Mouse (Mus musculus): ENCODE data around the gene Rhbdl1. TPM values are rescaled to one million over a fixed set of nuclear protein-coding genes. Genes with fewer than 3 reads are reported as not detected.

Gene Rhbdl1
- polyA plus RNA-seq, 1 experiment from 2014 or later, result 5.0 TPM

GRCm38 (mm10) chr17:25833961-25834594 lies 3.0 kb downstream of the Rhbdl1 start:
- CTCF ChIA-PET, result interaction anchor here (0.6 kb wide), 1 partner anchor 21 kb away, joined by 3 read pairs; no protein-coding TSS in a partner anchor
- no peak for DNase-seq (ENCODE audit: low read depth, low spot score)

GRCm38 (mm10) chr17:25833291-25833663 lies 3.8 kb downstream of the Rhbdl1 start, which contains the start of gene Stub1:
Gene Stub1 (minus strand): TSS chr17:25833404.
- ChIA-PET CTCF (interaction anchor here (0.9 to 2.1 kb wide), 3 partner anchors 9 to 35 kb away, joined by 3 to 8 read pairs (median 5); partner anchors contain the start of genes Mcrip2 and Wdr24), POLR2A (interaction anchor here (0.7 to 2.5 kb wide), 6 partner anchors 9 to 30 kb away, joined by 3 to 11 read pairs (median 4); partner anchors contain the start of genes Fbxl16, Gm20683, Rhot2 and Wdr24)
- in situ Hi-C loops (cut with MboI; ENCODE audit: low pct_unique_long_range_greater_than_20kb), result no loop called here
- H3K27me3 ChIP-seq, result no peaks in the 10 kb centered on the region
- peak; percentile 41 for ATAC-seq
- DNase-seq (ENCODE audit: low read depth, low spot score), result peak; percentile 68
- TF ChIP-seq CTCF (IDR thresholded peaks at IDR 0.05), result no peak

More at GRCm38 (mm10) chr17:25833961-25834594, 3.0 kb downstream of the Rhbdl1 start:
- TF ChIP-seq CTCF (IDR thresholded peaks at IDR 0.05), result no peak
- no peak for ATAC-seq
- H3K27me3 ChIP-seq, result no peaks in the 10 kb centered on the region
- in situ Hi-C loops (cut with MboI; ENCODE audit: low pct_unique_long_range_greater_than_20kb), result no loop called here
- POLR2A ChIA-PET, result interaction anchor here (0.9 to 1.8 kb wide), 5 partner anchors 8 to 52 kb away, joined by 3 to 7 read pairs (median 4); partner anchors contain the start of genes Fbxl16, Gm20683 and Rhot2

GRCm38 (mm10) chr17:25832436-25833290 lies 4.4 kb downstream of the Rhbdl1 start:
- in situ Hi-C loops (cut with MboI; ENCODE audit: low pct_unique_long_range_greater_than_20kb), result no loop called here
- ChIA-PET POLR2A (interaction anchor here (0.6 to 2.5 kb wide), 11 partner anchors 9 to 632 kb away, joined by 3 to 11 read pairs (median 4); partner anchors contain the start of genes Fbxl16, Gm20683, Rhot2 and Wdr24), CTCF (interaction anchor here (0.9 to 2.1 kb wide), 3 partner anchors 9 to 36 kb away, joined by 3 to 8 read pairs (median 5); partner anchors contain the start of genes Mcrip2 and Wdr24)
- DNase-seq (ENCODE audit: low read depth, low spot score) (peak; percentile 91), ATAC-seq (peak; percentile 79)
- no peaks in the 10 kb centered on the region for H3K27me3 ChIP-seq
- TF ChIP-seq CTCF (IDR thresholded peaks at IDR 0.05), result no peak

GRCm38 (mm10) chr17:25831451-25832281 lies 5.4 kb downstream of the Rhbdl1 start:
- ChIA-PET CTCF (interaction anchor here (2.1 kb wide), 1 partner anchor 9 kb away, joined by 8 read pairs; the partner anchor contains the start of gene Wdr24), POLR2A (interaction anchor here (1.1 to 2.5 kb wide), 4 partner anchors 8 to 37 kb away, joined by 3 to 11 read pairs (median 6); partner anchors contain the start of gene Wdr24)
- H3K27me3 ChIP-seq, result no peaks in the 10 kb centered on the region
- in situ Hi-C loops (cut with MboI; ENCODE audit: low pct_unique_long_range_greater_than_20kb), result no loop called here
- DNase-seq (ENCODE audit: low read depth, low spot score) (no peak), ATAC-seq (no peak)
- no peak for TF ChIP-seq CTCF (IDR thresholded peaks at IDR 0.05)

- TF ChIP-seq CTCF (IDR thresholded peaks at IDR 0.05), result no peak
- POLR2A ChIA-PET, result interaction anchor here (1.2 to 2.5 kb wide), 2 partner anchors 7 to 14 kb away, joined by 6 to 11 read pairs; partner anchors contain the start of gene Wdr24
- in situ Hi-C loops (cut with MboI; ENCODE audit: low pct_unique_long_range_greater_than_20kb), result no loop called here
- no peak for ATAC-seq
- DNase-seq (ENCODE audit: low read depth, low spot score), result no peak
- CTCF ChIA-PET, result interaction anchor here (2.1 kb wide), 1 partner anchor 8 kb away, joined by 8 read pairs; the partner anchor contains the start of gene Wdr24
- H3K27me3 ChIP-seq, result no peaks in the 10 kb centered on the region
Measured at GRCm38 (mm10) chr17:25830806-25831431, 6.2 kb downstream of the Rhbdl1 start.

- H3K27me3 ChIP-seq, result no peaks in the 10 kb centered on the region
- ATAC-seq, result no peak
- no peak for DNase-seq (ENCODE audit: low read depth, low spot score)
- ChIA-PET POLR2A (no interaction called here), CTCF (no interaction called here)
- no peak for TF ChIP-seq CTCF (IDR thresholded peaks at IDR 0.05)
- in situ Hi-C loops (cut with MboI; ENCODE audit: low pct_unique_long_range_greater_than_20kb), result no loop called here
Measured at GRCm38 (mm10) chr17:25830200-25830753, 6.8 kb downstream of the Rhbdl1 start.

- ATAC-seq, result no peak
- ChIA-PET CTCF (no interaction called here), POLR2A (no interaction called here)
- TF ChIP-seq CTCF (IDR thresholded peaks at IDR 0.05), result no peak
- DNase-seq (ENCODE audit: low read depth, low spot score), result no peak
- in situ Hi-C loops (cut with MboI; ENCODE audit: low pct_unique_long_range_greater_than_20kb), result no loop called here
- H3K27me3 ChIP-seq, result no peaks in the 10 kb centered on the region
Measured at GRCm38 (mm10) chr17:25829558-25830017, 7.5 kb downstream of the Rhbdl1 start.

- DNase-seq (ENCODE audit: low read depth, low spot score), result no peak
- CTCF ChIA-PET, result no interaction called here
- no peak for ATAC-seq
- no peak for TF ChIP-seq CTCF (IDR thresholded peaks at IDR 0.05)
- in situ Hi-C loops (cut with MboI; ENCODE audit: low pct_unique_long_range_greater_than_20kb), result no loop called here
- POLR2A ChIA-PET, result interaction anchor here (1.1 kb wide), 1 partner anchor 46 kb away, joined by 3 read pairs; the partner anchor contains the start of gene Mettl26
- no peaks in the 10 kb centered on the region for H3K27me3 ChIP-seq
Measured at GRCm38 (mm10) chr17:25828712-25829557, 8.2 kb downstream of the Rhbdl1 start, which contains the start of gene Jmjd8. Gene Jmjd8 (plus strand): TSS chr17:25828867.

All from Patski (cell line).